Mouse (Mus musculus): ENCODE measurements around the gene Mtch1.

GRCm38 (mm10) chr17:29388978-29389377 is 41.2 kb upstream of the Mtch1 start:
- TF ChIP-seq POLR2A (IDR thresholded peaks at IDR 0.05; ENCODE audit: low read depth, low read length), result no peak
- no peak for TF ChIP-seq USF2 (conservative IDR thresholded peaks at IDR 0.05; ENCODE audit: low read depth, low read length)
- no peak for TF ChIP-seq CTCF (conservative IDR thresholded peaks at IDR 0.05 in 1 of 2, IDR thresholded peaks at IDR 0.05 in 1 of 2; ENCODE audit: low read depth in 2 of 2, low read length in 2 of 2)
- TF ChIP-seq KAT2A (IDR thresholded peaks at IDR 0.05; ENCODE audit: insufficient replicate concordance, low read length), result no peak
- TF ChIP-seq MAX (IDR thresholded peaks at IDR 0.05; ENCODE audit: low read length), result no peak
- TF ChIP-seq JUND (conservative IDR thresholded peaks at IDR 0.05; ENCODE audit: low read depth, low read length), result no peak
- TF ChIP-seq ZNF384 (IDR thresholded peaks at IDR 0.05; ENCODE audit: low read depth, low read length), result no peak
- no peak for TF ChIP-seq POLR2AphosphoS2 (IDR thresholded peaks at IDR 0.05; ENCODE audit: low read depth, low read length)
- TF ChIP-seq SIN3A (IDR thresholded peaks at IDR 0.05; ENCODE audit: low read length), result no peak
- TF ChIP-seq UBTF (IDR thresholded peaks at IDR 0.05; ENCODE audit: low read depth, low read length), result no peak
- TF ChIP-seq RCOR1 (conservative IDR thresholded peaks at IDR 0.05; ENCODE audit: low read depth, low read length), result no peak

All from CH12.LX (cell line).